Mouse (Mus musculus) splenic B cell, adult 2 months (primary cell): Measurements from ENCODE around the gene Irgc1.
"Not testable (repeated sequence)": the region's sequence is repeated elsewhere in the genome, so short reads cannot be mapped to it uniquely, and the experiment has no call there.

ENCODE experiments used
- DNase-seq: peaks from one replicate; pipeline ENCODE4 v3.0.0-alpha.2; 2011; ENCODE audit warnings: low read depth, low spot score
- H3K27me3 ChIP-seq: 2 replicates; pipeline ENCODE4 v1.6.1; 2012; ENCODE audit warnings: mild to moderate bottlenecking, low read length, moderate library complexity, mixed read lengths; ENCODE audit not compliant: control insufficient read depth, poor library complexity, insufficient read depth, severe bottlenecking
- H3K36me3 ChIP-seq: 2 replicates; pipeline ENCODE4 v1.6.1; 2012; ENCODE audit warnings: mild to moderate bottlenecking, low read length, moderate library complexity, mixed read lengths; ENCODE audit not compliant: control insufficient read depth, poor library complexity, insufficient read depth, severe bottlenecking

Irgc1 gene

DNA sequence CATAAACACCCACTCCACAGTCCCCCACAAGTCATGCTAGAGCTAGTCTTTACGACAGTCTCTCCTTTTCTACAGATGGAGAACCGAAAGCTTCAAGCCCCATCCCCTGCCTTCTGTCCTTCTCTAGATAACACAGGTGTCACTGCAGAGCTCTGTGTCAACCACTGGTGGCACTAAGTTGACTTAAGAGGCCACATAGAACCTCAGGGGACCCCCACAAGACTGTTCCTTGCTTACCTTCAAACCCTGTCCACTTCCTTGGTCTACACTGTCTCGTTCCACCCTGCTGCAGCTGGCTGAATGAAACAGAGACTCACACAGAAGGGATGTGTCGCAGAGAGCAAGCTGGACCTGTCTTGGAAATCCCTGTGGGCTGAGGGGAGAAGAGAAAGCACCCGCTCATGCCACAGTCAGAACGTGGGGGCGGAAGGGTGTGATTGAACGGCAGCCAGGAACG lies at the start of gene Irgc1:
Irgc1 (minus strand) TSS at position 443 of the 457 bp plus-strand sequence.
- DNase-seq: peak; percentile 88
- no peaks in the 10 kb centered on the region for H3K36me3 ChIP-seq

DNA sequence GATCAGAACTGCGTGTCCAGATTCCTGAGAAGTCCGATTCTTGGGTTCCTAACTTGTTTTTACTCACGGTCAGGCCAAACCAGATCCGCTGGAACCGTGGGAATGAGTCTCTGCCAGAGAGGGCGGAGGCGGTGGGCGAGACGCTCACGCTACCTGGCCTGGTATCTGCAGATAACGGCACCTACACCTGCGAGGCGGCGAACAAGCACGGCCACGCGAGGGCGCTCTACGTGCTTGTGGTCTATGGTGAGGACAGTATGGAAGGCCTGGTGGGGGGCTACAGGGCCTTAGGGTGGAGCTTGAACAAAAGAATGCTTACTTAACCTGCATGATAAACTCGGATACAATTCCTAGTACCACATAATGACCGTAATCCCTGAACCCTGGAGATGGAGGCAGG lies 49.4 kb upstream of the Irgc1 start:
- Histone ChIP-seq H3K36me3 (no peaks in the 10 kb centered on the region), H3K27me3 (peaks cover 2% of the 10 kb centered on the region; the same call in 1 of the 2 replicates)
- peak; percentile 43 for DNase-seq

More for the DNA sequence above, at the start of gene Irgc1:
- no peaks in the 10 kb centered on the region for H3K27me3 ChIP-seq

DNA sequence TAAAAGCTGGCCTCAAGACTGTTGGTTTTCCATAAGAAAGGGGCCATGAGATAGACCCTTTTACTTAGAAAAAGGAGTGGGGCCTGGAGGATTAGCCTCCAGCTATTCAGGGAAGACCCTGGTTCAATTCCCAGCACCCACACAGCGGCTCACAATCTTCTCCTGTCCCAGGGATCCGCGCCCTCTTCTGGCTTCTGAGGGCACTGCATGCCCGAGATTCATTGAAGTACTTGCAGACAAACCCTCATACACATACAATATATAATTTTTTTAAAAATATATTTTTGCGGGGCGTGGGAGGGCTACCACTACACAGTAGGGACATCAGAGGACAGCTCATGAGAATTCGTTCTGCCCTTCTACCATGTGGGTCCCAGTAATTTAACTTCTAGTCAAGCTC lies 48.8 kb upstream of the Irgc1 start:
- H3K27me3 ChIP-seq: peaks cover 2% of the 10 kb centered on the region; the same call in 1 of the 2 replicates
- no peaks in the 10 kb centered on the region for H3K36me3 ChIP-seq
- peak; percentile 61 for DNase-seq

DNA sequence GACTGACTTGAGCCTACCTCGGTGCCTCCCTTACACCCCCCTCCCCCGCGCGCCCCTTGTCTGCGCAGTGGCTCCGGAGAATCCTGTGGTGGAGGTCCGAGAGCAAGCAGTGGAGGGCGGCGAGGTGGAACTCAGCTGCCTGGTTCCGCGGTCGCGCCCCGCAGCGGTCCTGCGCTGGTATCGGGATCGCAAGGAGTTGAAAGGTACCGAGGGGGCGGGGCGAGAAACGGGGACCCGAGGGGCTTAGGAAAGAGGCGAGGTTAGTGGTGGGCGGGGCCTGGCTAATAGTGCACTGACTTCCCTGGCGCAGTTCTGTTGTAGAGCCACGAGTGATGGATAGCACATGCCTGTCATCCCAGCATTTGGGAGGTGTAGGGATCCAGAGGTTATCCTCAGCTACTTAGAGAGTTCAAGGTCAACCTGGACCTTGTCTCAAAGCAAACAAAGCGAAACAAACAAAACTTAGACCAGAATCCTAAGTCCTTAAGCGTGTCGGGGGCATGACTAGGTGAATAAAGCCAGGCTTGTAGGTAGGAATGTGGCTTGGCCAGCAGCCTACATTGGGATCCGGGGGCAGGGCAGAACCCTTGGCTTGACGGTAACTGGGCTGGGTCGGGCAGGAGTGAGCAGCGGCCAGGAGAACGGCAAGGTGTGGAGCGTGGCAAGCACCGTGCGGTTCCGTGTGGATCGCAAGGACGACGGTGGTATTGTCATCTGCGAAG lies 47.9 kb upstream of the Irgc1 start:
- Histone ChIP-seq H3K36me3 (no peaks in the 10 kb centered on the region), H3K27me3 (peaks cover 2% of the 10 kb centered on the region; the same call in 1 of the 2 replicates)
- peak; percentile 42 for DNase-seq

DNA sequence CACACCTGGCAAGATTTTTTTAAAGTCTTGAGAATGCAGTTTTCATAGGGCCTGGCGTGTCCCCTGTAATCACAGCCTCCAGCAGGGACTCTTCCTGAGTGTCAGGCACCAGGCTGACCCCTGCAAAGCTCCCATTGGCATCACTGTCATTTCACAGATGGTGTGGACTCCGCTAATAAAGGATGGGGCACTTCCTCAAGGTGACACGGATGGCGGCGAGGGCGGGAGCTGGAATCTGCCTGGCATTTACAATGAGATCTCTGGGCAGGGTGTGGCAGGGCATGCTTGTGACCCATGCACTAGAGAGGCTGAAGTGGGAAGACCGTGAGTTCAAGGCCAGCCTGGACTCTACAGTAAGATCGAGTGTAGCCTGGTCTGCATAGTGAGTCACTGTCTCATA lies 36.2 kb upstream of the Irgc1 start:
- H3K27me3 ChIP-seq: no peaks in the 10 kb centered on the region; the same call in 1 of the 2 replicates
- DNase-seq: no peak
- no peaks in the 10 kb centered on the region for H3K36me3 ChIP-seq

DNA sequence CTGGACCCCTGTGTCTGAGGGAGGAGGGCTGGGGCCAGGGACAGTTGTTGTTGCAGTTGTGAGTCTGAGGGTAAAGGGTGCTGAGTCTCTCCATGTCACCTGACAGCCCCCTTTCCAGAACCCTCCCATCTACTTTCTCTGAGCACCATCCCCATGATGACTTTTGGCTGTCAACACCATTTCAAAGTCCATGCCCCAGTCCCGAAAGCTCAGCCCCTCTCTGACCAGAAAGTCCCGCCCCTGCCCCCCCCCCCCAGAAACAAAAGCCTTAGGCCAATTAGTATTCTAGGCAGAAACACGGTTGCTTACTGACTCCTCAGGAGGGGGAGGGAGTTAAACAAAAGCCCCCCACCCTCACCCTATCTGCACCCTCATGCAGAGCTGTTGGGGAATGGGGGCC lies 35.3 kb upstream of the Irgc1 start:
- DNase-seq: no peak
- Histone ChIP-seq H3K27me3 (no peaks in the 10 kb centered on the region; the same call in 1 of the 2 replicates), H3K36me3 (no peaks in the 10 kb centered on the region)

DNA sequence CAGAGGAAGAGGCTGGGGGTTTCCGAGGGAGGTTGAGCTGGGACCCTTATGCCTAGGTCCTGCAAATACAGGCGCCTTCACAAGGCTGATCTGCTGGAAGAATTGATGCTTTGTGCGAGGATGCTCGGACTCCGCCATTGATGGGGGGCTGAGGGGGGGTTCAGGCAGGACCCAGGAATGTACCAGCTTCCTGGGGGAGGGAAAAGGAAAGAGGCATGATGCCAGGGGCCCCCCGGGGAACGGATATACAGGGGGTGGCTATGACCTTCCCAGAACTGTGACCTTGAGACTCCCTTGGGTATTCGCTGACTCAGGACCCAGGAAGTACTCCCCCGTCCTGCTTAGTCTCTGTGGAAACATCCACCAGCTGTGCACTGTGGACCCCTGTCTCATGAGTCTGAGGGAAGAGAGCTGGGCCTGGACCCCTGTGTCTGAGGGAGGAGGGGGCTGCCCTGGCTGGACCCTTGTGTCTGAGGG lies 34.6 kb upstream of the Irgc1 start:
- Histone ChIP-seq H3K27me3 (no peaks in the 10 kb centered on the region; the same call in 1 of the 2 replicates), H3K36me3 (no peaks in the 10 kb centered on the region)
- DNase-seq: no peak

DNA sequence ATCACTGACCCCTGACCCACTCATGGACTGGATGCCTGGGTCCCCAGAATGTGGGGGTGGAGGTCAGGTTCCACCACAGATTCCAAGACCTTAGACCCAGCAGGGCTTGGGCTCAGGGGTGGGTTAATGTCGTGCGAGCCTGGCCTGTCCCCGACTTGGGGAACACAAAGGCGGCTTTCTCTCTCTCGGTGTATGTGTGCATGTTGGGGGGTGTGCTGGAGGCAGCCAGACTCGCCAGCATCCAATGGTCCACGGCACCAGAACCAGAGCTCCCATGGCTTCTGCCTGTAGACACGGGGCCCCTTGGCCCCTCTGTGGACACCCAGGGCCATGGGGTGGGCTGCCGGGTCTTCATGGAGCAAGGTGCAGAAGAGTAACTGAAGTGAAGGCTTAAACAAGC lies 33.4 kb upstream of the Irgc1 start:
- no peak for DNase-seq
- no peaks in the 10 kb centered on the region; the same call in 1 of the 2 replicates for H3K27me3 ChIP-seq
- H3K36me3 ChIP-seq: no peaks in the 10 kb centered on the region

DNA sequence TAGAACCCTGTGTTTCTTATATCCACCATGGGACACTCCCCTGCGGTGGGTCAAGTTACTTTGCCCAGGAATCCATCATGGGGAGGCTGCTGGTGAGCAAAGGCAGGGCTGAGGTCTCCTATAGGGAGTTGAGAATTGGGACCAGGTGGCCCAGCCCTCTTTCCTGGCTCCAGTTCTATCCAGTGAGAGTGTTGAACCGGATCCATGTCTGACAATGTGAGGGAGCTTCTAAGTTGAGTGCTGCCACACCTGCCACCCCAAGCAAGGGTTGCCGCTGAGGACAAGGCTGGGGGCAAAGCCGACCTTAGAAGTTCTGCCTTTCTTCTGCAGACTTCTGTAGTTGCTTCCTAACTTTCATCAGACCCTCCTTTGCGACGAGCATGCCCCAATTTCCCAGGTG lies 31.2 kb upstream of the Irgc1 start:
- not testable (repeated sequence) for H3K27me3 ChIP-seq, DNase-seq, H3K36me3 ChIP-seq

DNA sequence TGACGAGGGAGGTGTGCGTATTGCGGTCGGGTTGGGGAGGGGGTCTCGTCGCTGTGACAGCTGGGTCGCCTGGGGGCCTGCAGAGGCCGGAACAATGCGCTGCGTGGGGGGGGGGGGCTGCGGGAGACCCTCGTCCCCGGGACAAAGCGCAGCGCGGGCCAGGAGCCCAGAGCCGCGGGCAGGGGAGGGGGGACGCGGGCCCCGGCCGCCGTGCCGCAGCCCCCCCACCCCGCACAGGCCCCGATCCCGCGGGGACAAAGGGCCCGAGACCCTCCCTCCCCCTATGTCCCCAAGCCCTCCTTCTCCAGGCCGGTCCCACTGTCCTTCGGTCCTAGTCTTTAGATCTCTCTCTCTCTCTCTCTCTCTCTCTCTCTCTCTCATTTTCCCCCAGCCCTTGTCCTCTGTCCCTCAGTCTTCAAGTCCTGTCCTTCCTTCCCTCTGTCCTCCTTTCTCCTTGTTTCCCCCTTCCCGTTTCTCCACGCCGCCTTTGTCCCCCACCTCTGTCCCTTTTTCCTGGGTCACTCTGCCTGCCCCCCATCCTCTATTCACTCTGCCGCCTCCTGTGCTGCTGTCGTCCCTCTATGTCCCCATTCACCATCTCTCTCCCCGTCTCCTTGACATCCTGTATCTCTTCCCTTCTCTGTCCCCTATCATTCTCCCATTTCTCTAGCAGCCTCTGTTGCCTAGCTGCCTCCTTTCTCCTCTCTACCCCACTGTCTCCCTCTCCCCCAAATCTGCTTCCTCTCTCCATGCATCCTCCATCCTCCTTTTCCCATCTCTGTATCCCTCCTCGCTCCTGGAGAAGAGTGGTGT lies 30.3 kb upstream of the Irgc1 start:
- Histone ChIP-seq H3K36me3 (no peaks in the 10 kb centered on the region), H3K27me3 (no peaks in the 10 kb centered on the region)
- no peak for DNase-seq

DNA sequence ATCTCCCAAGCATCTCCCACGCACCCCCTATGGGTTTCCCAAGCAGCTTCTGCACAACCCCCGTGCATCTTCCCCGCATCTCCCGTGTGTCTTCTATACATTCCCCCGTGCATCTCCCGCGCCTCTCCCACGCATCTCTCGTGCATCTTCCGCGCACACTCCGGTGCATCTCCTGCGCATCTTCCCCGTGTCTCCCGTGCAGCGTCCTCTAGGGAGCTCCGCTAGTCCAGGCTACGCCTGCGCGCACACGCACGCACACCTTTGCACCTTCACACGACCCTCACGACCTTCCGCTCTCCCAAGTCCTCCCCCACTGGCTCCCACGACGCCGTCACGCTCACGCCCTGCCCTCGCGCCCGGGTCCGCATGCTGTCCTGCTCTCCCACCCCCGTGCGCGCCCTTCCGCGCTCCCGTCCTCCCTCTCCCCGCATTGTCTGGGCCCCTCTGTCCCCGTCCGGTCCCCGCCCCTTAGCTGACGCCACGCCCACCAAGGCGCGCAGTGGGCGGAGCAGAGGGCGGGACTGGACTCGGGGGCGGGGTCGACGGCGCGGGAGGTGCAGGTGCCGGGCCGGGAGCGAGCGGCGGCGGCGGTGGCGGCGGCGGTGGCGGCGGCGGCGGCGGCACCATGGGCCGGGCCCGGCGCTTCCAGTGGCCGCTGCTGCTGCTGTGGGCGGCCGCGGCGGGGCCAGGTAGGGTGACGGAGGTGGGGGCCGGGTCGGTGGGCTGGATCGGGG lies 29.5 kb upstream of the Irgc1 start, which contains the start of gene Cadm4:
Cadm4 (plus strand) TSS at position 550 of the 734 bp plus-strand sequence.
- Histone ChIP-seq H3K27me3 (no peaks in the 10 kb centered on the region), H3K36me3 (no peaks in the 10 kb centered on the region)
- DNase-seq: peak; percentile 89

DNA sequence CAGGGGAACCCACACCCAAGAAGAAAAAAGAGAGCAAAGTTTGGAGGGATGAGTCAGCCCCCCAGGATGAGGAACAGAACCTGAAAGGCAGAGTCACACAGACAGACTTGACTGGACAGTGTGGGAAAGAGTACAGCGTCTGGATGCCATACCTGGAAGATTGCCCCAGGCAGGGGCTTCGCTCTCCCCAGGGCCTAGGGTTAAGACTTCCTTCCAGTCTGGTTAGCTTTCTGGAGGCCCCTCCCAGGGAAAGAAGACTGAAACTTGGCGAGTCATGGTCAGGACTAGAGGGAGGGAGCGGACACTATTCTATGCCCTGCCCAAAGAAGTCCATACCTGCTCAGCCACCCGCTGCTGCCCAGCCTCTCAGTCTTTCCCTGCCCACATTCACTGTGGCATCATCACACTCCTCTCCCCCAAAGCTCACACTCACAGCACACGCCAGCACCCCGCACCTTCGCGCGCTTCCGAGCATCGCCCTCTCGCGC lies 28.9 kb upstream of the Irgc1 start:
- peaks cover 2% of the 10 kb centered on the region for H3K36me3 ChIP-seq
- H3K27me3 ChIP-seq: no peaks in the 10 kb centered on the region
- no peak for DNase-seq

DNA sequence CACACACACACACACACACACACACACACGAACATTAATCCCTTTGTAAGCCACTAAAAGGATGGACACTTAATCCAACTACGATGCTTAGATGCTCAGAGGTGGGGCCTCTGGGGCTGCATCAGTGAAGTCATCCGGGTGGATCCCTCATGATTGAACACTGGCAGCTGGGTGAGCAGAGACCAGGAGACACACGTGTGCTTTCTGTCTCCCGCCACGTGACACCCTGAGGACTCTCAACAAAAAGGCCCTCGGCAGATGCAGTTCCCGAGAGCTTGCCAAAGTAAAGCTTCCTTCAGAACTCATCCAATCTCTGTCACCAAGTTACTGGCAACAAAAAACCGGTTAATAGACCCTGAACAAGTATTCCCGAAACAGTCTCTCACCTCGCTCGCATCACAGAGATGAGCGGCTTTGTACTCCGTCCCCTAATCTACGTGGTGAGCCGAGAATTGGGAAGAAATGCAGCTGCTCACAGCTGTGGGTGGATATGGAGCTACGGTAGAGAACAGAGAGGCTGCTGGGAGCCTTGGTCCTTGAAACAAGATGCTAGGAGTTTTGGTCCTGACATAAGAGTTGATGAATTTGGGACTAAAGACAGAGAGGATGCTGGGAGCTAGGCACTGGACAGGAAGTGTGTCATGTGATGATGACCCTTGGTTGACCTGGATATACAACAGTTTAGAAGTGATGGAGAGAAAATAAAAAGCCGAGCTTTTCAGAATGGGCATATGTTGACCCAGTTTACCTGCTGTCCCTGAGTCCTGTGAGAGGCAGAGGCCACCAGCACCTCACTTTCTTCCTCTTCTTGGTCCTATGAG lies 28.2 kb upstream of the Irgc1 start:
- no peak for DNase-seq
- Histone ChIP-seq H3K27me3 (no peaks in the 10 kb centered on the region), H3K36me3 (peaks cover 3% of the 10 kb centered on the region)

DNA sequence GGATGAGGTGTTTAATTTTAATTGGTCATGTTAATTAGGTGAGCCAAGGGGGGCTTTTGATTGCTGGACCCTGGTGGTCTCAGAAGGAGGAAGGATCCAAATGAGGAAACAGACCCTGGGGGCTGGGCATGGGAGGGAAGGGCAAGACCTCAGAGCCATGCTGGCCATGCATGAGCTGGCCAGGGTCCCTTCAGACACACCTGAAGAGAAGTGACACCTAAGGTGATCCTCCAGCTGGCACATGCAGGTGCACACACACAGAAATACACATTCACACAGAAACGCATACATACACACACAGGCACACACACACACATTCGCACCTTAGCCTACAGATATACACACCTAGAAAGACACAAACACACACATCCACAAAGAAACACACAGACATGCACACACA lies 27.6 kb upstream of the Irgc1 start:
- no peak for DNase-seq
- H3K36me3 ChIP-seq: peaks cover 9% of the 10 kb centered on the region
- no peaks in the 10 kb centered on the region for H3K27me3 ChIP-seq
